Mouse (Mus musculus) MEL (cell line): Measurements from ENCODE around the gene Tbxas1. TPM values are rescaled to one million over a fixed set of nuclear protein-coding genes. Genes with fewer than 3 reads are reported as not detected.
A peak's percentile ranks its signal among the peaks of the same experiment; 100 is the strongest.

Experiments
- DNase-seq: peaks from one replicate; pipeline ENCODE4 v3.0.0; 2011; ENCODE audit warnings: low read depth, low spot score
- H3K27ac ChIP-seq: 2 replicates; pipeline ENCODE4 v1.5.1; 2012; ENCODE audit warnings: low read depth, mild to moderate bottlenecking, control low read depth, low read length, moderate library complexity; ENCODE audit not compliant: control insufficient read depth
- H3K27me3 ChIP-seq, 2 experiments: fragments of 150-350 bp in 1 of 2; sonication (generic) in 1 of 2; 2 replicates each; pipeline ENCODE4 v1.6.1; 2012; ENCODE audit warnings: low read length in 2 of 2, mild to moderate bottlenecking in 2 of 2, improper control_type of control experiment in 1 of 2, moderate library complexity in 1 of 2; ENCODE audit not compliant: insufficient read depth in 2 of 2, control insufficient read depth in 1 of 2
- H3K36me3 ChIP-seq, 2 experiments: 2 replicates each; pipeline ENCODE4 v1.6.1; 2012 to 2014; ENCODE audit warnings: low read length in 2 of 2, improper control_type of control experiment in 1 of 2, inconsistent platforms in 1 of 2, mild to moderate bottlenecking in 1 of 2; ENCODE audit not compliant: insufficient read depth in 2 of 2, control insufficient read depth in 1 of 2
- H3K4me1 ChIP-seq, 2 experiments: fragments of 150-350 bp in 1 of 2; sonication (generic) in 1 of 2; 2 replicates each; pipeline ENCODE4 v1.6.1; 2012; ENCODE audit warnings: low read length in 2 of 2, improper control_type of control experiment in 1 of 2, mild to moderate bottlenecking in 1 of 2; ENCODE audit not compliant: insufficient read depth in 2 of 2, control insufficient read depth in 1 of 2
- H3K4me3 ChIP-seq, 2 experiments: fragments of 150-350 bp in 1 of 2; sonication (generic) in 1 of 2; 2 replicates each; pipeline ENCODE4 v1.5.1; 2012; ENCODE audit warnings: low read depth in 2 of 2, low read length in 2 of 2, mild to moderate bottlenecking in 2 of 2, moderate library complexity in 2 of 2, control low read depth in 1 of 2, improper control_type of control experiment in 1 of 2; ENCODE audit not compliant: control insufficient read depth in 1 of 2, insufficient read depth in 1 of 2
- H3K79me2 ChIP-seq: 2 replicates; pipeline ENCODE4 v1.6.1; 2012; ENCODE audit warnings: mild to moderate bottlenecking, low read length, moderate library complexity; ENCODE audit not compliant: control insufficient read depth, poor library complexity, insufficient read depth
- H3K9ac ChIP-seq: 2 replicates; pipeline ENCODE4 v1.6.1; 2012; ENCODE audit warnings: low read depth, mild to moderate bottlenecking, control low read depth, low read length, moderate library complexity; ENCODE audit not compliant: control insufficient read depth, poor library complexity, severe bottlenecking
- H3K9me3 ChIP-seq: fragments of 150-350 bp; sonication (generic); replicated peaks from 2 replicates; pipeline ENCODE4 v1.6.1; 2012; ENCODE audit warnings: mild to moderate bottlenecking, low read length, improper control_type of control experiment, moderate library complexity; ENCODE audit not compliant: insufficient read depth
- CHD2 ChIP-seq: IDR thresholded peaks from 2 replicates; pipeline ENCODE4 v1.6.1; 2011; ENCODE audit warnings: low read length, improper control_type of control experiment
- CTCF ChIP-seq, 3 experiments: IDR thresholded peaks in 2 of 3; conservative IDR thresholded peaks in 1 of 3; 2 replicates each; pipeline ENCODE4 v1.5.1; 2011 to 2012; ENCODE audit warnings: low read length in 3 of 3, low read depth in 2 of 3, mild to moderate bottlenecking in 2 of 3, improper control_type of control experiment in 1 of 3, inconsistent platforms in 1 of 3, mixed read lengths in 1 of 3, moderate library complexity in 1 of 3; ENCODE audit not compliant: control insufficient read depth in 1 of 3, insufficient read depth in 1 of 3, poor library complexity in 1 of 3, severe bottlenecking in 1 of 3
- E2F4 ChIP-seq: IDR thresholded peaks from 2 replicates; pipeline ENCODE4 v1.6.1; 2011; ENCODE audit warnings: low read depth, low read length, improper control_type of control experiment, borderline replicate concordance
- ETS1 ChIP-seq: IDR thresholded peaks from 2 replicates; pipeline ENCODE4 v1.6.1; 2012; ENCODE audit warnings: low read depth, mild to moderate bottlenecking, inconsistent platforms, low read length, improper control_type of control experiment, moderate library complexity
- GATA1 ChIP-seq: IDR thresholded peaks from 2 replicates; pipeline ENCODE4 v1.6.1; 2011; ENCODE audit warnings: low read depth, low read length, improper control_type of control experiment
- JUND ChIP-seq: IDR thresholded peaks from 2 replicates; pipeline ENCODE4 v1.6.1; 2011; ENCODE audit warnings: low read depth, mild to moderate bottlenecking, improper control_type of control experiment, low read length
- MAFK ChIP-seq: IDR thresholded peaks from 2 replicates; pipeline ENCODE4 v1.6.1; 2011; ENCODE audit warnings: low read depth, mild to moderate bottlenecking, low read length, improper control_type of control experiment, borderline replicate concordance
- MXI1 ChIP-seq: IDR thresholded peaks from 2 replicates; pipeline ENCODE4 v1.6.1; 2011; ENCODE audit warnings: mild to moderate bottlenecking, low read depth, low read length, improper control_type of control experiment
- NELFE ChIP-seq: IDR thresholded peaks from 2 replicates; pipeline ENCODE4 v1.6.1; 2011; ENCODE audit warnings: low read depth, low read length, improper control_type of control experiment
- NRF1 ChIP-seq: IDR thresholded peaks from 2 replicates; pipeline ENCODE4 v1.6.1; 2014; ENCODE audit warnings: low read depth, mild to moderate bottlenecking, inconsistent platforms, low read length, improper control_type of control experiment, moderate library complexity; ENCODE audit not compliant: poor library complexity, insufficient read depth, severe bottlenecking
- POLR2A ChIP-seq, 2 experiments: IDR thresholded peaks; 2 replicates each; pipeline ENCODE4 v1.6.1; 2011 to 2012; ENCODE audit warnings: low read length in 2 of 2, mild to moderate bottlenecking in 2 of 2, control low read depth in 1 of 2, improper control_type of control experiment in 1 of 2, low read depth in 1 of 2, moderate library complexity in 1 of 2; ENCODE audit not compliant: control insufficient read depth in 1 of 2, insufficient read depth in 1 of 2, poor library complexity in 1 of 2
- POLR2AphosphoS5 ChIP-seq: IDR thresholded peaks from 2 replicates; pipeline ENCODE4 v1.6.1; 2012; ENCODE audit warnings: low read depth, borderline replicate concordance, mild to moderate bottlenecking, inconsistent platforms, low read length, moderate library complexity, mixed read lengths
- RAD21 ChIP-seq: IDR thresholded peaks from 2 replicates; pipeline ENCODE4 v1.6.1; 2011; ENCODE audit warnings: mild to moderate bottlenecking, low read depth, low read length, improper control_type of control experiment
- RCOR1 ChIP-seq: IDR thresholded peaks from 2 replicates; pipeline ENCODE4 v1.6.1; 2012; ENCODE audit warnings: low read depth, mild to moderate bottlenecking, inconsistent platforms, low read length, improper control_type of control experiment
- SMC3 ChIP-seq: IDR thresholded peaks from 2 replicates; pipeline ENCODE4 v1.6.1; 2011; ENCODE audit warnings: low read depth, low read length, improper control_type of control experiment
- TAL1 ChIP-seq: IDR thresholded peaks from 2 replicates; pipeline ENCODE4 v1.6.1; 2012; ENCODE audit warnings: mild to moderate bottlenecking, inconsistent platforms, low read length, moderate library complexity, mixed read lengths
- TBP ChIP-seq: IDR thresholded peaks from 2 replicates; pipeline ENCODE4 v1.8.0; 2011; ENCODE audit warnings: low read depth, low read length, improper control_type of control experiment
- TCF12 ChIP-seq: IDR thresholded peaks from 2 replicates; pipeline ENCODE4 v1.6.1; 2014; ENCODE audit warnings: low read depth, mild to moderate bottlenecking, inconsistent platforms, low read length, improper control_type of control experiment, moderate library complexity
- ZNF384 ChIP-seq: IDR thresholded peaks from 2 replicates; pipeline ENCODE4 v1.6.1; 2012; ENCODE audit warnings: low read depth, mild to moderate bottlenecking, inconsistent platforms, low read length, improper control_type of control experiment
- polyA plus RNA-seq, 2 experiments: library from polyadenylated mRNA; stranded (reverse) in 1 of 2; unstranded in 1 of 2; fragments of >175 nt in 1 of 2; fragments of >200 nt in 1 of 2; gene quantifications; 2 replicates each; pipeline versions ENCODE4 v1.2.1 to v1.2.4; 2012; ENCODE audit warnings: low replicate concordance in 2 of 2, low read depth in 1 of 2; ENCODE audit not compliant: insufficient read length in 2 of 2, insufficient read depth in 1 of 2, missing spikeins in 1 of 2
- total RNA-seq: library from RNA; depleted of rRNA; stranded (reverse); fragments of 300-350 nt; gene quantifications from 2 replicates; pipeline ENCODE4 v1.2.3, GENCODE M21; 2012

Tbxas1 gene
- total and polyA plus RNA-seq, 3 experiments = 0.54 to 2.7 TPM; not detected in 1

GRCm38 (mm10) chr6:39008116-39008515, 132.9 kb downstream of the Tbxas1 start:
- Histone ChIP-seq H3K27ac (no peak overlapping the region), H3K9ac (no peak overlapping the region), H3K36me3 (0 out of 4 replicates have a peak, but pooled peaks cover 0 to 4% of the 10 kb centered on the region in 2 experiments), H3K27me3 (no peaks in the 10 kb centered on the region), H3K4me1 (no peaks in the 10 kb centered on the region; a peak in 1 of 4 replicates), H3K9me3 (no peaks in the 10 kb centered on the region), H3K4me3 (no peak overlapping the region), H3K79me2 (no peaks in the 10 kb centered on the region)
- no peak for TF ChIP-seq CHD2
- no peak for TF ChIP-seq GATA1
- no peak for TF ChIP-seq MXI1
- no peak for TF ChIP-seq MAFK
- TF ChIP-seq E2F4 = no peak
- no peak for TF ChIP-seq NRF1
- no peak for TF ChIP-seq POLR2AphosphoS5
- no peak; the same call in 1 of the 2 replicates for TF ChIP-seq RAD21
- no peak for TF ChIP-seq TAL1
- TF ChIP-seq CTCF (IDR thresholded peaks at IDR 0.05 in 2 of 3, conservative IDR thresholded peaks at IDR 0.05 in 1 of 3; ENCODE audit: control insufficient read depth in 1 of 3, insufficient read depth in 1 of 3, low read depth in 2 of 3, low read length in 3 of 3, poor library complexity in 1 of 3, severe bottlenecking in 1 of 3) = no peak
- no peak for TF ChIP-seq TCF12
- TF ChIP-seq ZNF384 = no peak
- no peak for TF ChIP-seq RCOR1
- no peak for TF ChIP-seq TBP
- no peak for TF ChIP-seq POLR2A (IDR thresholded peaks at IDR 0.05; ENCODE audit: control insufficient read depth in 1 of 2, insufficient read depth in 1 of 2, low read depth in 1 of 2, low read length in 2 of 2, poor library complexity in 1 of 2)
- no peak for TF ChIP-seq NELFE
- no peak for DNase-seq

GRCm38 (mm10) chr6:39013034-39013832, 138.0 kb downstream of the Tbxas1 start:
- TF ChIP-seq ETS1 (no peak), CTCF (IDR thresholded peaks at IDR 0.05 in 2 of 3, conservative IDR thresholded peaks at IDR 0.05 in 1 of 3; ENCODE audit: control insufficient read depth in 1 of 3, insufficient read depth in 1 of 3, low read depth in 2 of 3, low read length in 3 of 3, poor library complexity in 1 of 3, severe bottlenecking in 1 of 3) (peak; percentile 46 to 66 (median 46); a peak in 5 of 6 replicates), ZNF384 (no peak), JUND (peak; percentile 49; the same call in 1 of the 2 replicates), SMC3 (peak; percentile 48), RAD21 (peak; percentile 44)
- Histone ChIP-seq H3K27me3 (no peaks in the 10 kb centered on the region), H3K36me3 (no peaks in the 10 kb centered on the region), H3K4me1 (no peaks in the 10 kb centered on the region), H3K4me3 (no peak overlapping the region), H3K9me3 (no peaks in the 10 kb centered on the region), H3K79me2 (no peaks in the 10 kb centered on the region), H3K27ac (no peak overlapping the region), H3K9ac (no peak overlapping the region)
- peak; percentile 48 for DNase-seq
